In the genomic region with DNA sequence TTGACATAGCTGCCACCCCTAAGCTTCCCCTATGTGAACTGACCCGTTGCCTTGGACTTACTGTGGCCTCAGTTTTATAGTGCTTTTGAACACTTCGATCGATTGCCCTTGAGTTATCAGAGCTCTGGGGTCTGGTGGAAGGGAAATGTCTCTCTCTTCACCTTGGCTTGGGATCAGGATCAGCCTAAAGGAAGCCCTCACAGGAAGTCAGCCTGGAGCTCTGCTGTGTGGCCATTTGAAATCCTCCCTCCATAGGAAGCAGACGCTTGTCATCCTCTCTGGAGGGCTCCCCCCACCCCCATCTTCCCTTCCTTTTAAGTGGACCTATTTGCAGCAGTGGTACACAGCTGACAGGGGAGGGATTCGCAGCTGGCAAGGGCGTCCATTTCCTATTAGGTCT, we compare ENCODE assay signal across 8 mouse cellular contexts. TPM values are rescaled to one million over a fixed set of nuclear protein-coding genes. Genes with fewer than 3 reads are reported as not detected.
DNase-seq lines count a peak whose midpoint lies in the region; ATAC-seq and TF ChIP-seq lines count a peak whose summit lies in the region.
"Had no signal": no experiment of that assay in that cellular context is flagged by ENCODE, and none has a peak within 500 bp of the region (broad histone marks: within the 10 kb centered on the region; RNA-seq: fewer than 3 reads in every experiment).

No protein-coding gene starts in this region.

- no peaks in the 10 kb centered on the region for H3K9me3 ChIP-seq in embryonic facial prominence, embryonic 12.5 days
- no peaks in the 10 kb centered on the region for H3K9me3 ChIP-seq in lung, embryonic 14.5 days (ENCODE audit: low read depth, low read length)
- H3K9me3 ChIP-seq in forebrain, embryonic 12.5 days: no peaks in the 10 kb centered on the region
- H3K9me3 ChIP-seq: neural tube, embryonic 12.5 days had no signal

- H3K4me1 ChIP-seq in embryonic facial prominence, embryonic 12.5 days: no peaks in the 10 kb centered on the region
- H3K4me1 ChIP-seq in lung, embryonic 14.5 days (ENCODE audit: insufficient read depth): no peaks in the 10 kb centered on the region
- H3K4me1 ChIP-seq in forebrain, embryonic 12.5 days: peaks cover 17% of the 10 kb centered on the region; the same call in 1 of the 2 replicates

- H3K27me3 ChIP-seq in embryonic facial prominence, embryonic 12.5 days: no peaks in the 10 kb centered on the region
- H3K27me3 ChIP-seq in lung, embryonic 14.5 days (ENCODE audit: insufficient read depth, low read length): no peaks in the 10 kb centered on the region
- no peaks in the 10 kb centered on the region; the same call in 1 of the 2 replicates for H3K27me3 ChIP-seq in forebrain, embryonic 12.5 days
- H3K27me3 ChIP-seq: neural tube, embryonic 12.5 days had no signal

- TF ChIP-seq CTCF in lung, embryonic 14.5 days (IDR thresholded peaks at IDR 0.05; ENCODE audit: low read depth): no peak

- no peaks in the 10 kb centered on the region for H3K36me3 ChIP-seq in embryonic facial prominence, embryonic 12.5 days
- no peaks in the 10 kb centered on the region for H3K36me3 ChIP-seq in lung, embryonic 14.5 days (ENCODE audit: insufficient read depth)
- H3K36me3 ChIP-seq in forebrain, embryonic 12.5 days (replicated peaks): no peaks in the 10 kb centered on the region
- H3K36me3 ChIP-seq: neural tube, embryonic 12.5 days had no signal

- WGBS in embryonic facial prominence, embryonic 12.5 days: 34% methylated on average over 6 of the region's 6 CpGs
- 43% methylated on average over 6 of the region's 6 CpGs for WGBS in lung, embryonic 14.5 days
- 67% methylated on average over 6 of the region's 6 CpGs for WGBS in forebrain, embryonic 12.5 days

- peak; percentile 70 for DNase-seq in heart, adult 8-10 months (ENCODE audit: low spot score)
- DNase-seq in kidney, adult 18-20 months: peak; percentile 19
- DNase-seq in lung, embryonic 14.5 days: peak; percentile 54
- DNase-seq in cerebellum, adult 11 months: no peak
- DNase-seq in urinary bladder, postnatal 4 days (ENCODE audit: low spot score in 2 of 2): no peak

- peak overlapping the region; percentile 85 for H3K4me2 ChIP-seq in embryonic facial prominence, embryonic 12.5 days (replicated peaks)
- H3K4me2 ChIP-seq in lung, embryonic 14.5 days: peak overlapping the region; percentile 82
- no peak overlapping the region for H3K4me2 ChIP-seq in forebrain, embryonic 12.5 days

- no peak for ATAC-seq in embryonic facial prominence, embryonic 12.5 days (ENCODE audit: insufficient number of reproducible peaks, insufficient read depth, low FRiP score, low TSS enrichment)
- ATAC-seq in lung, embryonic 14.5 days (ENCODE audit: insufficient read depth): peak; percentile 5; the same call in 1 of the 2 replicates
- ATAC-seq in forebrain, embryonic 12.5 days (ENCODE audit: low FRiP score): no peak

- peak overlapping the region; percentile 3 for H3K4me3 ChIP-seq in embryonic facial prominence, embryonic 12.5 days
- peak overlapping the region; percentile 55 for H3K4me3 ChIP-seq in lung, embryonic 14.5 days (ENCODE audit: low read depth, low read length)
- no peak overlapping the region for H3K4me3 ChIP-seq in forebrain, embryonic 12.5 days (replicated peaks)

- H3K27ac ChIP-seq in embryonic facial prominence, embryonic 12.5 days: no peak overlapping the region
- peak overlapping the region; percentile 60; the same call in 1 of the 2 replicates for H3K27ac ChIP-seq in lung, embryonic 14.5 days (ENCODE audit: low read depth)
- H3K27ac ChIP-seq in forebrain, embryonic 12.5 days: no peak overlapping the region
- H3K27ac ChIP-seq: neural tube, embryonic 12.5 days had no signal

- no peak overlapping the region for H3K9ac ChIP-seq in embryonic facial prominence, embryonic 12.5 days
- no peak overlapping the region for H3K9ac ChIP-seq in lung, embryonic 14.5 days
- no peak overlapping the region for H3K9ac ChIP-seq in forebrain, embryonic 12.5 days
- H3K9ac ChIP-seq: neural tube, embryonic 12.5 days had no signal

RNA-seq across cellular contexts. Expression of gene Rhoj, which starts 1.6 kb away (rescaled TPM):
- 42.7 and 45.5 TPM in 2 replicates for polyA plus RNA-seq in embryonic facial prominence, embryonic 12.5 days (2016; fragmentation: Nextera tagmentation; extraction: Ambion mirVana)
- total RNA-seq in heart, adult 8-10 months (2022): 10 to 100 TPM; 21.1 to 29.9 (median 25.7) TPM
- polyA plus RNA-seq in lung, embryonic 14.5 days (2014; fragmentation: Nextera tagmentation; extraction: Ambion mirVana): 54.4 and 57.1 TPM in 2 replicates
- 14.7 and 17.7 TPM in 2 replicates for polyA plus RNA-seq in forebrain, embryonic 12.5 days (2016; fragmentation: Nextera tagmentation; extraction: Ambion mirVana)

Comparison
In these comparisons a context has a peak if more than half of its experiments do, and no peak if none do; other contexts are left out.
1. DNase-seq: peak in heart, adult 8-10 months (single experiment), kidney, adult 18-20 months (single experiment) and lung, embryonic 14.5 days (single experiment); none in cerebellum, adult 11 months (single experiment) and urinary bladder, postnatal 4 days (0 of 2).